Mouse (Mus musculus): ENCODE data around the gene Fbxw10. TPM values are rescaled to one million over a fixed set of nuclear protein-coding genes. Genes with fewer than 3 reads are reported as not detected.

Gene Fbxw10
- polyA plus RNA-seq, 1 experiment from 2014 or later: 3.0 TPM

DNA sequence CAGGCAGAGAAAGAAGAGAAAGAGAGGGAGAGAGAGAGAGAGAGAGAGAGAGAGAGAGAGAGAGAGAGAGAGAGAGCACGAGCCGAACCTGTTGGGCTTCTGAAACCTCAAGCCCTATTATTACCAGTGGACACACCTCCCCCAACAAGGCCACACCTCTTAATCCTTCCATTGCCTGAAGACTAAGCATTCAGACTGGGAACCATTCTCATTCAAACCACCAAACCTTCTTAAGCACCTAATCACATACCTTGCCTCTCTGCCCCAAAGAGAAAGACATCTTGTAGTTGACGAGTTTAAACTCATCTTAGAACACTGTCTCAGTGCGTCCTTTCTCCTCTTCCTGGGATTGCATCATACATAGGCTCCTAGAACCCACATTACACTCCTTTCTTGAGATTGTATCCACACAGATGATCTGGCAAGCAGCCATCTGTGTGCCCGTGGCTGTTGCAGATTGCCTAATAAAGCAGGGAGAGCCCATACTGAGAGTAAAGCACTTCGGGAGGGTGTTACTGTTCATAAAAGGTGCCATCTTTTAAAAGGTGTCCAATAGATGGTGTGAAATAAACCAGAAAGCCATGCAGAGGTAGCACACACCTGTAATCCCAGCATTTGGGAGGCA is 57.1 kb downstream of the Fbxw10 start:
- DNase-seq (ENCODE audit: low spot score): no peak

DNA sequence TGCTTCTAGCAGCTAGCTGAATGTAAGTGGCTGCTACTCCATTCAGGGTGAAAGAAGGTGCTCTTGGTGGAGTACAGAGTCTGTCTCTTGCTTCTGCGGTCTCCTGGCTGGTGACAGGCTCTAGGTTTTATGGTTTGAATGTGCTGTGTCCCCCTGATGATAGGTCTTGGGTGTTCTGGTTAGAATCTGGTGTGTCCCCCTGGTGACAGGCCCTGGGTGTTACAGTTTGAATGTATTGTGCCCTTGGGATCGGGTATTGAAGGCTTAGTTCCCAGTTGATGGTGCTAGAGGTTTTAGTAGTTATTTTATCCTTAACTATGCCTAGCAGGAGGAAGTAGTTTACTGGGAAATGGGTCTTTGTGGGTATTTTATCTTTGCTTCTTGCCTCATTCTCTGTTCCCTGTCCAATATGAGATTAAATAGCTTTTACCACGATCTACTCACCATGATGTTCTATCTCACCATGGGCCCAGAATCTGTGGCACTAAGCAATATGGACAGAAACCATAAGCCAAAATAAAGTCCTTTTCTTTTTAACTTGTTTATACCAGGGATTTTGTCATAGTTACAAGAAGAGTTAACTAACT is 62.9 kb downstream of the Fbxw10 start:
- DNase-seq (ENCODE audit: low spot score): peak; percentile 23

DNA sequence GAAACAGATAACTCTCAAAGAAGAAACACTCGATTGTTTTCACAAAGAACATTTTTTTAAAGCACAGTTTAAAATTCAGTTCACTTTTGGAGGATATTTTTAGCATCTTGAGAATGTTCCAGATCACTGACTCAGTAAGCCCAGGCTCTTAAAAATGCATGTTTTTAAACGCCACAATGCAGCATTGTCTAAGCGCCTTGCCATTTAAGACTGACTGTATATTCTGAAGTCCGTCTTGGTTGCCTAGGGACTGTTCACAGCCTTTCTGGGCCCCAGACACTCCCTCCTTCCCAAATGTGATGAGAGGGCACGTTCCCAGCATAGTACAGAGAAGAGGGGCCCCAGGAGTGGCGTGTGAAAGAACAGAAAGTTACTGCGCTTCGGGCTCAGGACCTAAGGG is 64.5 kb downstream of the Fbxw10 start:
- DNase-seq (ENCODE audit: low spot score): no peak

DNA sequence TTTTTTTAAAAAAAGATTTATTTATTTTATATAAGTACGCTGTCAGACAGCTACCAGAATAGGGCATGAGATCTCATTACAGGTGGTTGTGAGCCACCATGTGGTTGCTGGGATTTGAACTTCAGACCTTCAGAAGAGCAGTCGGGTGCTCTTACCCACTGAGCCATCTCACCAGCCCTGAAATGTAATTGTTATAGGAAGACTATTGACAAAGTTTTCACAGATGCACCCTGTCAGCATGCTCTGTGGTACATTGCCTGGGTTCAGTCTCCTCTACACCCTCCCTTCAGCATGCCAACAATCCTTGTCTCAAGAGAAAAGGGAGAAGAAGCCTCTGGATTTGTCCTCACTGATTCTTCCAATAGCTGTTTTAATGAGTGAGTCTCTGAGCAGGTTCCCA is 66.3 kb downstream of the Fbxw10 start:
- no peak for DNase-seq (ENCODE audit: low spot score)

DNA sequence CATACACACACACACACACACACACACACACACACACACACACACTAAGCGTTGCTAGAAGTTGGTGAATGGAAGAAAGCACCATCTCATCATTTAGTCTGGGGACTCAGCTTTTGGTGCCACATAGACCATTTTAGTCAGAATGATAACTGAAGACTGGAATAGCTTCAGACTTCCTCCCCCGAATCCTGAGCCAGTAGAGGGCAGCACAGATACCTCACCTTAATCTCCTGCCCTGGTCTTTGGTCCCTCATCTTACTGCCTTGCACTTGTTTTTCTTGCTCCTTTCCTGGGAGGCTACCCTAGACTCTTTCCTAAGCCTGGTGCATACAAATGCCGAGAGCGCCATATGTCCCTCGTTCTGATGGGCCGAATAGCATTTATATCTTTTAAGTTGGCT is 67.7 kb downstream of the Fbxw10 start:
- peak; percentile 22 for DNase-seq (ENCODE audit: low spot score)

DNA sequence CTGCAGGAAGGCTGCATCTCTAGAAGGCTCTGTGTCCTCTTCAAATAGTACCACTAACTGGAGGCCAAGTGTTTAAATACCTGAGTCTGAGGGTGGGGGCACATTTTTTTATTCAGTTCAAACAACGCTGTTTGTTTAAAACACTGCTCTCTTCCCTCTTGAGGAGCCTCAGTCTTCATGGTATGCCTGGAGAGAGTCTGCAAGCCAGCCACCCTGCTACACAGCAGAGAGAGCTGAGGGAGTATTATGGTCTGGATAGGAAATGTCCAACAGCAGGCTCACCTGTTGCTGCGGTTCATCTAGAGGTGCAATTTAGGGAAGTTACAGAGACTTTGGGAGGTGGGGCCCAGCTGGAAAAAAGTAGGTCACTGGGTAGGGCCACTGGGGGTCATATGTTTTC is 68.6 kb downstream of the Fbxw10 start:
- no peak for DNase-seq (ENCODE audit: low spot score)

DNA sequence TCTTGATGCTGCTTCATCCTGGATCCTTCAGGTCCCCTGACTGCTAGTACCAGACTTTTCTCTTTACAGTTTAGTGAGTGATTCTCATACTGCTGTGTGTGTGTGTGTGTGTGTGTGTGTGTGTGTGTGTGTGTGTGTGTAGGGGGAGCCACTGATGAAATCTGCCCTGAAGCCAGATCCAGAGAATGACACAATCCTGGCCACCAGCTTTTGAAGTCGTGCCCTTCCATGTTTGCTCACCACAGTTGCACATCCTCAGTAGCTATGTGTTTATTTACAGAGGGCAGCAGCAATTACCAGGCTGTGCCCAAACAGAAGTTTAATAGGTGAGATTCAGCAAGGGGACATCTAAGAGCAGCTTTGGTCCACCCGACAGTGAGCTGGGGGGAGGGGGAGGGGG is 69.9 kb downstream of the Fbxw10 start:
- DNase-seq (ENCODE audit: low spot score): no peak

DNA sequence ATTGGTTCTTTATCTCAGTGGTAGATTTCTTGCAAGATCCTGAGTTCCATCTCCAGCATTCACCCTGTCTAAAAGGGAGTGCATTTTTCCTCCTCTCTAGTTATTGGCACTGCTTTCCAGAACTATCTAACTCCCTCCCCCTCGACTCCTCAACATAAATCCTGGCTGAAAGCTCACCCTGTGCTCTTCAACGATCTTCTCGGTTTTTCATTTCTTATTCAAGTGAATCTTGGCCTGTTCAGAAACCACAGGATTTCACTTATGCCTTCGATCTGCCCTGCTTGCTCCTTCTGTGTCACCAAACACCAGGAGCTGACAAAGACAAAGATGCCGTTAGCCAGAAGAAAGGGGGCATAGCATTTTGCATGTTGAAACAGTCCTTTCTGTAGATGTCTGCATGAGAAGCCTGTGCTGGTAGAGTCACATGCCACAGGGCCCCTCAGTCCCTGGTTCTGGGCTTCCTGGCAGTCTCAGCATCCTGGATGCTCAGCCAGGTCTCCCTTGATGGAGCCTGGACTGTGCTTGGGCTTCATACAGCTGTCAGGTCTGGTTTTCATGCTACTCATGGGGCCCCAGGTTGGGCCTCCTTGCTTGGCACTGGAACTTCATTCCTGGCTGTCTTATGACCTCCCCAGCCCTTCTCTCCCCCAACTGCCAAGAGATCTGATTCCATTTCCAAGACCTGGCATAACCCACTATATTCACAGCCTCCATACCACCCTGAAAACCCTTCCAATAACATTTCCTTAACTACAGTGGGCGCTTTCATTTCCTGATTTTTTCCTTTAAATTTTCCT is 73.3 kb downstream of the Fbxw10 start:
- DNase-seq (ENCODE audit: low spot score): no peak

DNA sequence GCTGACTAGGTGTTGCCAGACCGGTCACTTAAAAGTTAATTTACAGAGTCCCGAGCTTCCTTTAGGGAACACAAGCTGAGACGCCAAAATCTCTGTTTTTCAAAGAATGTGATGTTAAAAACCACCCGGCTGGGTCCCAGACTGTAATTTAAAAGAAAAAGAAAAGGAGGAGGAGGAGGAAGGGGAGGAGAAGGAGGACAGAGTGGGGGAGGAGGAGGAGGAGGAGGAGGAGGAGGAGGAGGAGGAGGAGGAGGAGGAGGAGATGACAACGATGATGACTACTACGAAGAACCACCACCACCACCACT is 73.8 kb downstream of the Fbxw10 start:
- no peak for DNase-seq (ENCODE audit: low spot score)

DNA sequence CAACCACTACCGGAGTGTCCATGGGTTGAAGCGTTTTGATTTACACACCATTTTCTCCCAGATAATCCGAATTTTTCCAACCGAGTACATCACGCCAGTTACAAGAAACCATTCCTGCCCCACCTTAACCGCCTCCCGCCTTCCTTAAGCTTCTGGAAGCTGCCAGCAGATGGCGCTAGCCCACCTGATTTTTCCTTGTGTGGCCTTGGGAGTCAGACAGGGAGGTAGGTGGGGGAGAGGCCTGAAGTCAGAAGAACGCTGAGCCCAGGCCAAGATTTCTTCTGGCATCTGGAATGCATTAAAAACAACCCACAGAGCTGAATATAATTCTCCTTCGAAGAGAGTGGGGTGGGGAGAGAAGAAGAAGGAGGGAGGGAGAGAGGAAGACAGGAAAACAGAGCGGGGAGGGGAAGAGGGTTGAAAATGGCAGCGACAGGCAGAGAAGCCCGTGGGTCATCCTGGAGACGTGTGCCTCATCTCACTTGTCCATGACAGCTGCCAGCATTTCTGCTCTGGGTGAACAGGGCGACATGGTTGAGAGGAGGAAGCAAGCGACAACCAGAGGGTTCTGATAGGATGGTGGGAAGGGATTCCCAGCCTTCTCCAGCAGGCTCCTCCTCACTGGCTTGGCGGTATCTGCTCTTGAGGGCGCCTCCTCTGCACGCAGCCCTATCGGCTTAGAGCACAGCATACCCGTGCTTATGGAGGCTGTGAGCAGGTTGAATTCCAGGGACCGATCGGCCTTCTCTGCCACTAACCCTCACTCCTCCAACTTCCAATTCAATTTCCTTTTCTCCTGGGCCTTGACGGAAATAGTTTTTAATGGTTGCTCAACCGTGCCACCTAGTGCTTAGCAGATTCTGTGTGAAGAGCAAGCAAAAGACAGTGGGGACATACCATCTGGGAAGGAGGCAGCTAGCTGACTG is 74.4 kb downstream of the Fbxw10 start:
- DNase-seq (ENCODE audit: low spot score): peak; percentile 64

DNA sequence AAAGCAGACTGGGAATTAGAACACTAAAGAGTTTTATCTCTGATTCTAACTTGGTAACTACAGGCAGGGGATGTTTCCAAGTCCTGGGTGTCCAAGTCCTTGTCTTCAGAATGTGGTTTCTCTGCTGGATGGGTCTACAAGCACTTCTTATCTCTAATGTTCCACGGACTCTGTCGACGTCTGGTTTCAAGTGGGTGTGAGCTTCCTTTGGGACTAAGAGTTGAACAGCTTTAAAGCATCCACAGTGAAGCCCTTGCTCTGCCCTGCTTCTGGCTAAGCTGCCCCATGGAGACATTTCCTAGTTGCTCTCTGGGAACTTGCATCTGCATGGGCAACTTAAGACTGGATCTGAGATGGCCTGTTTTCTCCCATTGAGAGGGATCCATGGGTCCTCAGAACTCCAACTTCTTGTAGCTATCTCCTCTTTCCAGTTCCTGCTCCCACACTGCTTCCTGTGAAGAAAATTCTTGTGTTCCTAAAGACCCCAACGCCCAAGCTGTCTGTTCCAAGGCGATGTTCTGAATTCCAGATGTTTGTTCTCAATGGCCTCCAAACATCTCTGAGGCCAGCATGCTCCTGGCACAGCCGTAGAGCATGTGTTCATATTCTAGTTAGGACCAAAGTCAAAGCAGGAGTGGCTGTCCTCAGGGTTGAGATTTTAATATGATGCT is 77.4 kb downstream of the Fbxw10 start:
- DNase-seq (ENCODE audit: low spot score): no peak

Other genes with a start within 250 kb of the Fbxw10 start
- 2.2 and 3.4 TPM in 2 replicates for gene Lrrc75a, start 198.5 kb upstream of the Fbxw10 start, polyA plus RNA-seq (2015; fragmentation: Nextera tagmentation; extraction: Ambion mirVana)
- gene Mmgt2, start 198.4 kb upstream of the Fbxw10 start, polyA plus RNA-seq (2015; fragmentation: Nextera tagmentation; extraction: Ambion mirVana): 54.3 and 63.7 TPM in 2 replicates
- 3.0 and 3.2 TPM in 2 replicates for gene Zfp287, start 115.2 kb upstream of the Fbxw10 start, polyA plus RNA-seq (2015; fragmentation: Nextera tagmentation; extraction: Ambion mirVana)
- not detected in 2 replicates for gene Gm10428, start 94.0 kb upstream of the Fbxw10 start, polyA plus RNA-seq (2015; fragmentation: Nextera tagmentation; extraction: Ambion mirVana)
- 16.4 and 18.9 TPM in 2 replicates for gene Zfp286, start 57.6 kb upstream of the Fbxw10 start, polyA plus RNA-seq (2015; fragmentation: Nextera tagmentation; extraction: Ambion mirVana)
- 4.0 and 4.4 TPM in 2 replicates for gene Trim16, start 26.8 kb upstream of the Fbxw10 start, polyA plus RNA-seq (2015; fragmentation: Nextera tagmentation; extraction: Ambion mirVana)
- 51.5 and 57.7 TPM in 2 replicates for gene Tvp23b, start 32.4 kb downstream of the Fbxw10 start, polyA plus RNA-seq (2015; fragmentation: Nextera tagmentation; extraction: Ambion mirVana)
- 0.24 TPM in 1 of 2 replicates, not detected in the other for gene Cdrt4, start 104.1 kb downstream of the Fbxw10 start, polyA plus RNA-seq (2015; fragmentation: Nextera tagmentation; extraction: Ambion mirVana)
- gene Tekt3, start 214.6 kb downstream of the Fbxw10 start, polyA plus RNA-seq (2015; fragmentation: Nextera tagmentation; extraction: Ambion mirVana): 0.06 TPM in 1 of 2 replicates, not detected in the other